Mouse (Mus musculus): ENCODE measurements at regions not wholly inside any gene's neighbourhood (a gene's known extent, or its start where the extent isn't known, plus 50 kb on each side); places are given as distances from the start of the nearest gene placed in this dataset. TPM values are rescaled to one million over a fixed set of nuclear protein-coding genes. Genes with fewer than 3 reads are reported as not detected.

MicroRNAs encoded in the stretch of these regions (microRNA counts, 519-probe panel; counts per million panel counts)
- microRNA mmu-miR-2136, result not detected

Small RNA genes lying in the stretch of these regions (microRNA-seq; reads per million reads assigned to microRNA genes)
- not detected for gene Mir2136

All from limb, embryonic 15.5 days (tissue).